Mouse (Mus musculus) gonadal fat pad, adult 2 months (tissue): ENCODE results near the gene Klf16. TPM values are rescaled to one million over a fixed set of nuclear protein-coding genes. Genes with fewer than 3 reads are reported as not detected.

ENCODE experiments used
- DNase-seq: peaks from one replicate; pipeline ENCODE4 v3.0.0-alpha.2; 2012; ENCODE audit warnings: low read depth
- polyA plus RNA-seq: library from polyadenylated mRNA; depleted of rRNA; stranded (reverse); fragments of >200 nt; gene quantifications from 2 replicates; pipeline ENCODE4 v1.2.3, GENCODE M21; 2012; rRNA removed

The Klf16 gene
- polyA plus RNA-seq = 20.8 and 30.5 TPM in 2 replicates

DNA sequence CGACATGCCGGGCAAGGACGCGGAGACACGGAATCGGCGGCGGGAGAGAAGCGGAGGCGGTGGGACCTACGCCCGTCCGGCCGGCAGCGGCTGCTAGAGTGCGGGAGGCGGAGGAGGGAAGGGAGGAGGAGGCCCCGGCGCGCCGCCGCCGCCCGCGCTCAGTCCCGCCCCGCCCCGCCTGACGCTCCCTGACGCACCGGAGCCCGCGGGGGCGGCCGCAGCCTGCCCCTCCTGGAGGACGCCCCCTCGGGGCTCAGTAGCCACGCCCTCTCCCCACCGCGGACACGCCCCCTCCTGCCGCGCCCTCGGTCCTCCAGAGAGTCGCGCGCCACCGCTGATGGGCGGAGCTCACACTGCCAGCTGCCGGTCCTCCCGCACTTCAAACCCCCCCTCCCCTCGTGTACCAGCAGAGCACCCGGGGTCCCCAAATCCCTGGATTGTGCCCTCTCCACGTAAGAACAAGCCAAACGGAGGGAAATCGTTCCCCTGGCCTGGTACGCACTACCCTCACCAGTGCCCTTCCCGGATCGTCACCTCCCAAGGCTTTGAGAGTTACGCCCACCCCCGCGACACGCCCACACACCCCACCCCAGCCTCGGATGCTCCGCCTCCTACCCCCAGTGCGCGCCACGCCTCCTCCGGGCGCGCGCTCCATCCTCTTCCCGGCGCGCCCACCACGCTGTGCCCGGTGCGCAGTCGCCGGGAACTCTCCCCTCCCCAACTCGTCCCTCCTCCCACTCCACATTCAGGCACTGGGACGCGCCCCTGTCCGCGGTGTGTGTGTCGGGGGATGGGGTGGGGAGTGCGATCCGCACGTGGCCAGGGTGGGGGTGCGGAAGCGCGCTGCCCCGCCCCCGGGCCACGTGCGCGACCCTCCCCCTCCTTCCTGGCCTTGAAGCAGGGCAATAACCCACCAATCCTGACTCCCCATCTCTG lies at the start of gene Klf16:
Klf16 (minus strand) TSS at position 127 of the 936 bp plus-strand sequence.
- DNase-seq = no peak

DNA sequence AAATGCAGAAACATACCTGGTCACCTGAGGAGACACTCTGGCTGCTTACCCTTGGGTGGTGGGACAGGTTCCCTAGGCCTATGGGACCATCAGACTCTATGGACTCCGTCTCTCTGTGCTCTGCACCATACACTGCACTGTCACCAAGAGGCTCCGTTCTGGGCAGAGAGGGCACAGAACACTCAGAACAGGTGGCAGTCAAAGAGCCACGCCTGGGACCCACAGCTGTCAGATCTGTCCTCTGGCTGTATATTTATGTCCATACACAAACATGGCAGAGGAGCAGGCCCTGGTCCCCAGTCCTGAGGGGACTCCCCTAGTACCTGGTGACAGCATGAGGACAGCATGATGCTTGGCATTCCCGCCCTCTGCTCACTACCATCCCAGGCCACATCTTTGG lies 48.6 kb upstream of the Klf16 start:
- DNase-seq = no peak

DNA sequence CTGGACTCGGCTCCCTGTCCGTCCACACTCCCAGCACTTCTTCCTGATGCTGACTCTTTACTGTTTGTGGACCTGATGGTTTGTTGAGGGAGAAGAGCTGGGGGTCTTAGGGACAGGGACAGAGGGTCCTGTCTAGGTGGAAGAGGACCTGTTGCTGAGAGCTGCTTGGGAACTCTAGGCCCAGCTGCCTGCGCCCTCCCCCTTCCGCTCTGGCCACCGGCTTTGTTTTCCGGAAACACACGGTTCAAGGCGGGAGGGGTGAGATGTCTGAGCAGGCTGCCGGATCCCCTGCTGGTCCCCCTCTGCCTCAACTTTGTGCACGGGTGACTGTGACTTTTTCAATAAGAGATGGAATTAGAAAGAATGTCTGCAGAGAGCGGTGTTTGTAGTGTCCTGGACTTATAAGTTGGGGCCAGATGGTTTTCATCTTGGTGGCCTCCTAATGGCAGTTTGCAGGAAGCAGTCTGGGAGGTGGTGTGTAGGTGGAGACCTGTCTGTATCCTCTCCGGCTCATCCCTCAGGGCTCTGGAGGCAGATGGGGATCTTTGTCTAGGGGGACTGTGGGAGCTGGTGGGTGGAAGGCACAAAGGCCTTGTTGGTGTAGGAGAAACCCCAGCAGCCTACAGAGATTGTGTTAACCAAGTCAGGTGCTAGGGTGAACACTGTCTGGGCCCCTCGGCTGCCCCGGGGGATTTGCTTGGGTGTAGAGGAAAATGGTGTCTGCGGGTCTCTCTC lies 46.5 kb upstream of the Klf16 start:
- DNase-seq = no peak

DNA sequence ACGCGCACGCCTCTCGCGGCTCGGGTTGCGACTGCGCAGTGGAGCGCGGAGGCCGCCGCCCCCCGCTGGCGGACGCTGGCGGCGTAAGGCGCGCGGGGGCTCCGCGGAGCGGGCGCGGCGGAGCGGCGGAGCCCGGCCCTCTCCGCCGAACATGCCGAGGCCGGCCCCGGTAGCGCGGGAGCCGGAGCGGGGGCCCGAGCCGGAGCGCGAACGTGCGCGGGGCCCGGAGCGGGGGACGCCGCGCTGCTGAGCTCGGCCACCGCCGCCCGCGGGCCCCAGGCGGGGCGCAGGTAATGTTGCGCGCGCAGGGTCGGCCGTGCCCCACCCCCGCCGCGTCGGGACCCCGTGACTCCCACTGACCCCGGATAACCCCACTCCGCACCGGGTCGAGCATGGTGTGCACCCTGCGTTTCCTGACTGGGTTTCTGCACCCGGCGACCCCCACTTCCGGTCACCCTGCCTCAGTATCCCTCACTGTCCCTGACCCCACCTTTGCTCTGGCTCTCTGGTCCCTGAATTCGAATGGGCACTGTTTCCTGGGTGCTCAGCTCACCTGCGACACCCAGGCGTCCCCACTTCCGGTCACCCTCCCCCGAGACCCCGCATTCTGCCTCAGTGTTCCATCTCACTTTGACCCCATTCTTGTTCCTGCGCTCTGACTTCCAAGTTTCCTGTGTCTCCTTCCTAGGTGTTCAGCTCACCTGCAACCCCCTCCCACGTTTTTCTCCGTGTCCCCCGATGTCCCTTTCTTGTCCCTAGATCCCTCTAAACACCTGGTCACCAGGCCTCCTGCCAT lies 45.7 kb upstream of the Klf16 start, which contains the start of gene Csnk1g2:
Csnk1g2 (plus strand) TSS at position 178 of the 796 bp plus-strand sequence.
- DNase-seq = no peak

DNA sequence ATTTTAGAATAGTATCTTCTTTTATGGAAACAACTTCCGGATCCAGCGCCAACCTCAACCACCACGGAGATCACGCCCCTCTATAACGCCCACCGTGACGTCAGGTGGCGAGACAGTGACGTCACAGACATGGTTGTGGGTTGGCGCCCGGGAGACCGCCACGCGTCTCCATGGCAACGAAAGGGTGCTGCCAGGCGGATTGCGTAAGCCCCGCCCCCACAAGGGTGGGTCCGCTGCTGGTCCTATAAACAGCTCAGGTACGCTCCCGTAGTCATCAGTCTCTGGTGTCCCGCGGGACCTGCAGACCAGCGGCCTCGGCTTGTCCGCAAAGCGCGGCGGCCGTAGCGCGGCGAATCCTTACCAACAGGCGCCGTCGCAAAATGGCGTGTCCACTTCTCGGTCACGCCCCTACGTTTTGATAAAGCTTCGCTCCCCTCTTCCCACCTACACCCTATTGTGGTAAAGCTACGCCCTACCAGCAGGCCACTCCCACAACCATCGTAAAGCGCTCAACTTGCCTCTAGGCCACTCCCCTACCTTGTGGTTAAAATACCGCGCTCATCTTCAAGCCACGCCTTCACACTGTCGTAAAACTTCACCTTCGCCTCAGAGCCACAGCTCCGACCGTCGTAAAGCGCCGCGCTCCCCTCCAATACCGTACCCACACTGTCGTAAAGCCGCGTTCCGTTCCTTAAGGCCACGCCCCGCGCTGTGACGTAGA lies 45.0 kb upstream of the Klf16 start:
- peak; percentile 100 for DNase-seq

DNA sequence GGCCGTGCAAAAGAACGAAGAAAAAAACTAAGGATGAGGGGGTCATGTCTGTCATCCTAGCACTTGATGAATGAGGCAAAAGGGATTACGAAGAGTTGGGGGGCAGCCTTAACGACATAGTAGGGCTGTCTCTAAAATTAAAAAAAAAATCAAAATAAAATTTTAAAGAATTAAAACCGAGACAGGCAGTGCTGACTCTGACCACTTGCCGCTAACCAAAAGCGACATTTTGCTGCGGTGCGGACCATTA lies 44.5 kb upstream of the Klf16 start:
- no peak for DNase-seq

DNA sequence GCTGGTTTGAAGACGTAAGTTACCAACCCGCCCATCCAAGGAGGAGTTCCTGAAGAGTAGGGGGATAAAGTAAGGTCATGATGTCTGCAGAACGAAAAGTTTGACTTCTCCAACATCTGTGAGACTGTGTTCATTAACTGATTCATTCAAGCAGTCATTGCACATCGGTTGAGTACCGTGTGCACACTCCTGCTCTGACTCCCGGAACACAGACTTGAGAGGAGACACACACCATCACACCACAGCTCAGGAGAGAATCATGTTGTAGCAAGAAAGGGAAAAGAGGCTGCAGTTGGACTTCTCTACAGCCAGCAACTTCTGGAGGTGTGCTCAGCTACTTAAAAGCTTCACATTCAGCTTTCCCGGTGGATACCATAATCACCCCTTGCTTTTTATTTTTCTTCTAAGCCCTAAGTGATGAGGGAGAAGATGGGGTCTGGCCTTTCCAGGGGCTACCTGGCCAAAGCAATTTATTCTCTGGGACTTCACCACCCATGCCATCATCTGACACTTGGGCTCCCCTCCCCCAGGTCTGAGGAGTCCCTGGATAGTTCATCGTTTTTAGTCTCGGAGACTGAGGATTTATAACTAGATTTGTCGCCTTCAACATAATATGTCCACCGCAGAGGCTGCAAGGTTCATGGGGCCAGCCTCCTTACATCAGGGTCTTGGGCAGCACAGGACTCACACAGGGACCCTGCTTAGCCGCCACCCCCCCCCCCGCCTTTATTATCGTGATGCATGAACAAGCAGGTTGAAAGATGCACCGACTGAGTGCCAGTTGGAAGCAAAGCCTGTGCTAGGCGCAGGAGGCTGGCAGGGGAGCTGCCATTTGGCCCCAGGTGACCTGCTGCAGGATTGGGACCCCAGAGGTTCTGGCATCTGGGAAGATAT lies 43.9 kb upstream of the Klf16 start:
- DNase-seq = no peak

DNA sequence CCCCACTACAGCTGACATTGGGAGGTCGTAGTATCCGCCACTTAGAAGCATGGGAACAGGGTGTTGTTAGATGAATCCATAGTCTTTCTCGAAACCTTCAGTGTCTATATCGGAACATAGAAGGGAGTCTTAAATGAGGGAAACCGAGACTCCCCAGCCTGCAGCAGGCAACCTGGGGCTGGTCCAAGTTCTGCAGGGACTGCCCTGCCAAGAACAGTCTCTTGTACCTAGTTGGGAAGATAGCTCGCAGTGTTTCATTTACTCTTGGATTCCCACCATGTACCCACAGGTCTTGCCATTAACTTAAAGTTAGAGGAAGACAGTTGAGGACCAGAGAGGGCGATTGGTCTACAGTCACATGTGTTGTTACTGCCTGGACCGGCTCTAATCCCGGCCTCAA lies 43.2 kb upstream of the Klf16 start:
- DNase-seq = no peak

DNA sequence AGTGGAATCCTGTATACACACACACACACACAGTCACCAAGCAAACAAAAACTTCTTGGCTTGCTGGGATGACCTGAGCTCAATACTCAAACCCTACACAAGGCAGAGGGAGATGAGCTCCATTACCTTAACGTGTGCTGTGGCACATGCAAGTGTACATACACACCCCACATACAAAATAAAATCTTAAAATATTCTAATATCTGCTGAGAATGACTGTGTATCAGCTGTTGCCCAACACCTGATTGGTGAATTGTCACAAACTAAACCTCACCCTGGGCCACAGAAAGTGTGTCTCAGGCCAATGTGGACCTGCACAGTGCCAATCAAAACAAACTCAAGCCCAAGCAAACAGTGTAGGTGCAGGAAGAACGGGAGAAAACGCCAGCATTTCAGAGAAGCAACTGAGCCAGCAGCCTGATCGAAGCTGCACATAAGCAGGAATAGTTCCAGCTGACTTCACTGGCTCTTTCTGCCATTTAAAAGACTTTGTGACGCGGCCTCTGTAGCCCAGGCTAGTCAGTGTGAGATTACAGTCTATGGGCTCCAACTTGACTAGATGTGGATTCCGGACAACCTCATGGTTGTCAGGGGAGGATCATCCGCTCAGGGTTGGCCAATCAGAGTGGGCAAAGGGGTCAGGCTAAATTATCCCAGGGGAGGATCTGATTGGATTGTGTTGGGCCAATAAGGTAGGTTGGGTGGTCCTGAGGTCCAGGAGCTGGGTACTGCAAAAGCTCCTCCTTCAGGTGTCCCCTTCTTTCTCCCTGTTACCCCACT lies 42.5 kb upstream of the Klf16 start:
- peak; percentile 82 for DNase-seq

DNA sequence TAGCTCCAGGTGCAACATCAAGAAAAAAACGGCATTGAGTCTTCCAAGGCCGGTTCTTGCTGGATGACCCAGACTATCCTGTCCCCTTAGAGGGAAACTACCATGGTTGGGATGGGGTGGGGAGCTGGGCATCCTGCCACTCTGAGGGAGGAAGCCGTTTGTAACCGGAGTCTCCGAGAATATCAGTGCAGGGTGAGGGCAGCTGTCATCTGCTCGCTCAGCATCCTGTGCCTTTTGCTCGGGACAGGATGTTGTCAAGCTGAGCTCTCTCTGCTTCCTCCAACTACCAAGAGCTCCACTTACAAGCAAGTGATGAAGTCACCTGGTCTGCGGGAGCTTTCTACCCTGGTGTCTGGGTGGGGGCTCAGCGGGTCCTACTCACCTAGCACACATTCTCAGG lies 41.1 kb upstream of the Klf16 start:
- no peak for DNase-seq

DNA sequence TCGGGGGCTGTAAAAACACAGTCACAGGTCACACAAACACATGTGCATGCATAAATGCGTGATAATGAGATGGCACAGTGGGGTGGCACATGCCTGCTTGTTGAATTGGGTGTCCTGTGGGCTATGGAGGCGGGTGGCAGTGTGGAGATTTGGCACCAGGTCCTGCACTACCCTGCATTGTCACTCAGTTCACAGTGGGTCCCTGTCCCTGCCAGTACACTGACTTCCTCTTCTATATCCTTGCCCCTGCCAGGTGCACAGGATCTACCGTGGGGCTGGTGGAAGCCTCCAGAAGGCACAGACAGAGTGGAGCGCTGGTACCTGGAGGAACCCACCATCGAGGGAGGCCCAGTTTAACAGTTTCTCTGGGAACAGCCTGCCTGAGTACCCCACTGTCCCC lies 37.2 kb upstream of the Klf16 start:
- no peak for DNase-seq

DNA sequence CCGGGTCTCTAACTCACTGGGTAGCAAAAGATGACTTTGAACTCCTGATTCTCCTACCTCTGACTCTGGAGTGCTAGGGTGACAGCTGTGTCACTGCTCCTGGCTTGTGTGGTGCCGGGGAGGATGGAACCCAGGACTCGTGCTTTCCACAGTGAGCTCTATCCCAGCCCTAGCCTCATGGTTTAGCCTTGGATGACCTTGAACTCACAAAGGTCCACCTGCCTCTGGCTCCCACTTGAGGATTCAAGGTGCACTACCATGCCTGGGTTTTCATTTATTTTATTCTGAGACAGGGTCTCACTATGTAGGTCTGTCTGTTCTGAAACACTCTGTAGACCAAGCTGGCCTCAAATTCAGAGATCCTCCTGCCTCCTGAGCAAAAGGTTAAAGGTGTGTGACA lies 36.7 kb upstream of the Klf16 start:
- DNase-seq = no peak

DNA sequence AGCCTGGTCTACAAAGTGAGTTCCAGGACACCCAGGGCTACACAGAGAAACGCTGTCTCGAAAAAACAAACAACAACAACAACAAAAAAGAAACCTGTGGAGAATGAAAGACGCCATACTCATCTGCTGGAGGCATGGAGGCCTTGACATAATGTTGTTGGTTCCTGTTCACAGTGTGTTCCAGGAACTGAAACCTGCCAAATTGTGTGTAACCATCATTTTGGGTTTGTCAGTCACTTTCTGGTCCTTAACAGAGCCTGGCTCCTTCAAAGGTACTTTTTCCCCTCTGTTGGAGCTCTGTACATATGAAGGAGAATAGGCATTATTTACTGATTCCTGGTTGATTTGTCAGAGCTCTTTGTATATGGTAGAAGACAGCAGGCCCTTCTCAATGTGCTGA lies 34.8 kb upstream of the Klf16 start:
- DNase-seq = no peak

DNA sequence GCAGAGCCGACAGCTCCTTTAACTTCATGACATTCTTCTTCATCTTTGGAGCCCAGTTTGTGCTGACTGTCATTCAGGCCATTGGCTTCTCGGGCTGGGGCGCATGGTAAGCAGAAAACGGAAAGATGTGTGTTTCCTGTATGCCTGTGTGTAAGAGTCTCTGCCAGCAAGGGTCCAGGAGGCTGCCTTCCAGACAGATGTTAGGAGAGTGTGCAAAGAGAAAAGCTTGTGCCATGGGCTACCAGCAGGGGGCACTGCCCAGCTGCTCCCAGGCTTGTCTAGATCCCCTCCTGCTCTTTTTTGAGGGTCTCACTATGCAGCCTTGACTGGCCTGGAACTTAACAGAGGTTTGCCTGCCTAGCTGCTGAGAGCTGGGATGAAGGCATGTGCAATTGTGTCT lies 33.9 kb upstream of the Klf16 start:
- DNase-seq = no peak

DNA sequence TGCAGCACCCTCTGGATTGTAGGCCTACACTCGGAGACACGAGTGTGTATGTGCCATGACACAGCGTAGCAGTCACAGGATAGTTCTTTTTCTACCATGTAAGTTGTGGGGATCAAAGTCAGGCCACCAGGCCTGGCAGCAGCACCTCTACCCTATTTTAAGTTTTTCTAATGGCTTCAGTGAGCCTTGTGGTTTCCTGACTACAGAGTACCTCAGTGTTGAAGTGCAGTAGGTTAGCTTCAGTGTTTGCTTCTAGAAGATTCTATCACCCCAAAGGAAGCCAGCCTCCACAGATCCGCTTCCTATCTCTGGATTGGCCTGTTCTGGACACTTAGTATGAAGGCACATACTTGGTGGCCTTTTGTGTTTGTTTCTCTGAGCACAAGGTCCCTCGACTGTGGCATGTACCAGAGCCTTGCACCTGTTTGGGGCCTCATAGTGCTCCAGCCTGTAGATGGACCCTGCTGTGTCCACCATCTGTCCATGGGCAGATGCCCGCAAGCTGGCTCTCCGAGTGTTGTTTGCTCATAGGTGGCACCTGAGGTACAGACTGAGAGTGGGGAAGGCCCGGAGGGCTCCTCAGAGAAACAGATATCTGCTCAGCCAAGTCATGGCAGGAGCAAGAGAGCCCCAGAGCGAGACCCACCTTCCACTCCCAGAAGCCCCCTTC lies 33.1 kb upstream of the Klf16 start:
- DNase-seq = no peak

DNA sequence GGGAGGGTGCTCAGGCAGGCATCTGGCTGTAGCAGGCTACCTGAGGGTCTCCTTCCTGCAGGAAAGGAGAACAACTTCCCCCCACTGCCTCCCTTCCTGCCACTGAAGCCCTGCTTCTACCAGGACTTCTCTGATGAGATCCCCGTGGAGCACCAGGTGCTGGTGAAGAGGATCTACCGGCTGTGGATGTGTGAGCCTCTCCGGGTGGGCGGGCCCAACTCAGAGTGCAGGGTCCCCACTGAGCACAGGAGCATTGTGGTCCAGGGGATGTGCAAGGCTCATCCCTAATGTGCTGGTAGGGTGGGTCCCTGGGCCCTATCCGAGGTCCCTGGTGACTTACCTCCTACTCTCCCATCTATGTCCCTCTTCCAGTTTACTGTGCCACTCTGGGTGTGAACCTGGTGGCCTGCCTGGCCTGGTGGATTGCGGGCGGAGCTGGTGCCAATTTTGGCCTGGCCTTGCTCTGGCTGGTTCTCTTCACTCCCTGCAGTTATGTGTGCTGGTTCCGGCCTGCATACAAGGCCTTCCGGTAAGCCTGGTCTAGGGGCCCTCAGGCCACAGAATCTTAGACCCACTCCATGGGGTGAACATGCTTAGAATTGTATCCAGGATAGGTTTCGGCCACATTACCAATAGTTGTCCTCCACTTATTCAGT lies 32.3 kb upstream of the Klf16 start:
- no peak for DNase-seq

DNA sequence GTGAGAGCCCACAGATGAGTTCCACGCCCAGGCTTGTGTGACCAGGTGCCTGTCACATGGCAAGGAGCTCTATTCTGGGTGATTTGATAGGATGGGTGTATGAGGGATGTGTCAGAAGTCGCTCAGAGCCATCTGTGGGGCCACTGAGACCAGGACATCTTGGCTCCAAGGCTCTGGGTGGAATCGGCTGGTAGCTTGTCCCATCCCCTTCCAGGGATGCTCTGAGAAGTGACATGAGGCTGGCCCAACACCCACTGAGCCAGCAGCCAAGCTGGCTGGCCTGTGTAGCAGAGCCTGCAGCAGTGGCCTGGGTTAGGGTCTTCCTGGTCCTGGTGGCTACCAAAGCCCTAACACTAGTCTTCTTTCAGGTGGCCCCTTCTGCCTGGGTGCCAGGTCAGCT lies 31.3 kb upstream of the Klf16 start:
- no peak for DNase-seq

DNA sequence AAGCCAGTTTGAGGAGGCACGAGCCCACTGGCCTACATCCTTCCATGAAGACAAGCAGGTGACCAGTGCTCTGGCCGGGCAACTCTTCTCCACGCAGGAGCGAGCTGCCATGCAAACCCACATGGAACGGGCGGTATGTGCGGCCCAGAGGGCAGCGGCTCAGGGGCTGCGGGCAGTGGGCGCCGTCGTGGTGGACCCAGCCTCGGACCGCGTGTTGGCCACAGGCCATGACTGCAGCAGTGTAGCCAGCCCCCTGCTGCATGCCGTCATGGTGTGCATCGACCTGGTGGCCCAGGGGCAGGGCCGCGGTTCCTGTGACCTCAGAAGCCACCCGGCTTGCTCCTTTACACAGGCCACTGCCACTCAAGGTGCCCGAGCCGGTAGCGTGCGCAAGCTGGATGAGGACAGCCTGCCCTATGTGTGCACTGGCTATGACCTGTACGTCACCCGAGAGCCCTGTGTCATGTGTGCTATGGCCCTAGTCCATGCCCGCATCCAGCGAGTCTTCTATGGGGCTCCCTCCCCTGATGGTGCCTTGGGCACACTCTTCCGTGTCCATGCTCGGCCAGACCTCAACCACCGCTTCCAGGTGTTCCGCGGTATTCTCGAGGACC lies 29.7 kb upstream of the Klf16 start:
- DNase-seq = no peak
